Mouse (Mus musculus): ENCODE measurements around the gene Larp4b.

Gene Larp4b

GRCm38 (mm10) chr13:9180221-9180620, 86.5 kb downstream of the Larp4b start:
- no peak for DNase-seq (ENCODE audit: low spot score)

- no peak for DNase-seq (ENCODE audit: low spot score)
Measured at GRCm38 (mm10) chr13:9181106-9181505, 87.4 kb downstream of the Larp4b start.

GRCm38 (mm10) chr13:9181666-9182264, 88.1 kb downstream of the Larp4b start:
- peak; percentile 83 for DNase-seq (ENCODE audit: low spot score)

GRCm38 (mm10) chr13:9184281-9184680, 90.6 kb downstream of the Larp4b start:
- DNase-seq (ENCODE audit: low spot score) = no peak

- no peak for DNase-seq (ENCODE audit: low spot score)
Measured at GRCm38 (mm10) chr13:9184716-9185115, 91.0 kb downstream of the Larp4b start.

- DNase-seq (ENCODE audit: low spot score) = no peak
Measured at GRCm38 (mm10) chr13:9187156-9187555, 93.5 kb downstream of the Larp4b start.

GRCm38 (mm10) chr13:9187566-9188530, 94.2 kb downstream of the Larp4b start:
- DNase-seq (ENCODE audit: low spot score) = no peak

GRCm38 (mm10) chr13:9189481-9189880, 95.8 kb downstream of the Larp4b start:
- DNase-seq (ENCODE audit: low spot score) = no peak

GRCm38 (mm10) chr13:9191172-9192140, 97.8 kb downstream of the Larp4b start:
- peak; percentile 61 for DNase-seq (ENCODE audit: low spot score)

GRCm38 (mm10) chr13:9192797-9193330, 99.2 kb downstream of the Larp4b start:
- no peak for DNase-seq (ENCODE audit: low spot score)

- no peak for DNase-seq (ENCODE audit: low spot score)
Measured at GRCm38 (mm10) chr13:9194656-9195055, 101.0 kb downstream of the Larp4b start.

GRCm38 (mm10) chr13:9195565-9195964, 101.9 kb downstream of the Larp4b start:
- DNase-seq (ENCODE audit: low spot score) = no peak

GRCm38 (mm10) chr13:9198106-9198505, 104.4 kb downstream of the Larp4b start:
- DNase-seq (ENCODE audit: low spot score) = no peak

GRCm38 (mm10) chr13:9198728-9199464, 105.2 kb downstream of the Larp4b start:
- DNase-seq (ENCODE audit: low spot score) = peak; percentile 27

GRCm38 (mm10) chr13:9199465-9199844, 105.8 kb downstream of the Larp4b start:
- no peak for DNase-seq (ENCODE audit: low spot score)

- DNase-seq (ENCODE audit: low spot score) = no peak
Measured at GRCm38 (mm10) chr13:9222761-9223405, 129.2 kb downstream of the Larp4b start.

Measured in urinary bladder, postnatal 14 days (tissue).